Mouse (Mus musculus): ENCODE measurements around the gene Bet1l.

GRCm38 (mm10) chr7:140831447-140831846 lies 25.9 kb downstream of the Bet1l start:
- TF ChIP-seq POLR2A (IDR thresholded peaks at IDR 0.05; ENCODE audit: low read depth, low read length) (no peak), EP300 (IDR thresholded peaks at IDR 0.05; ENCODE audit: low read length) (no peak)

Measured in CH12.LX (cell line).